Mouse (Mus musculus): ENCODE data around the gene Krt36. TPM values are rescaled to one million over a fixed set of nuclear protein-coding genes. Genes with fewer than 3 reads are reported as not detected.

The Krt36 gene
- under 1 TPM in 1 of 2 experiments, not detected in 1; 0.16 TPM for total RNA-seq (2021)
- long read RNA-seq, experiment 1 = 0 reads
- long read RNA-seq, experiment 2 = 0 reads

- no peak for DNase-seq
Observed at GRCm38 (mm10) chr11:100105576-100106122, at the start of gene Krt36. Krt36 (minus strand) TSS chr11:100105626.

DNA sequence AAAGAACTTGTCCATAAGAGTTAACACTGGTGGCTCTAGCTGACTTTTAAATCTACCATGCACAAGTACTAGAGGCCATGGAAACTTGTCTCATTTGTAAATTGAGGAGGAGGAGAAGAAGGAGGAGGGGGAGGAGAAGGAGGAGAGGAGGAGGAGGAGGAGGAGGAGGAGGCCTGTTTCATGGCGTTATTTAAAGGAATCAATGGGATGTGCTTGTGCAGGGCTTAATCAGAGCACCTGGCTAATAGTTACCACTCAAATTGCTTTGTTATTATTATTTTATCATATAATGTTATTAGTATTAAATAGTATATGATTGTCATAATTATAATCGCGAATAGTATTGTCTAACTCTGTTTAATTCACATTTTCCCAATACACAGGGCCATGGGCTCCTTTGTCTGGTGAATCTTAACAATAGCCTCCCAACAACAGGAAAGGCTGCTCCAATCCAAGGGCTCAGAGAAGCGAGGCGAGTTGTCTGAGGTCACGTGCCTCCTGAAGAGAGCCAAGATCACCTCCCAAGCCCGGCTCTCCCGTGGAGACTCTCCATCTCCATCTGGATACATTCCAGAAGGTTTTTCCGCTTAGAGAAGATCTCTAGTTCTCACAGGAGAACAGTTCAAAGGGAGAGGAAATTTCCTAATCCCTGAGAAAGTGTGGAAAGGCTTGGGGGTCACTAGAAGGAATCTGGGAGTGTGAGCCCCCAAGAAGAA is 43.3 kb upstream of the Krt36 start, which contains the start of gene Krt19:
Gene Krt19, minus strand, starts transcription at position 51 of the 716 bp plus-strand sequence.
- DNase-seq = no peak

DNA sequence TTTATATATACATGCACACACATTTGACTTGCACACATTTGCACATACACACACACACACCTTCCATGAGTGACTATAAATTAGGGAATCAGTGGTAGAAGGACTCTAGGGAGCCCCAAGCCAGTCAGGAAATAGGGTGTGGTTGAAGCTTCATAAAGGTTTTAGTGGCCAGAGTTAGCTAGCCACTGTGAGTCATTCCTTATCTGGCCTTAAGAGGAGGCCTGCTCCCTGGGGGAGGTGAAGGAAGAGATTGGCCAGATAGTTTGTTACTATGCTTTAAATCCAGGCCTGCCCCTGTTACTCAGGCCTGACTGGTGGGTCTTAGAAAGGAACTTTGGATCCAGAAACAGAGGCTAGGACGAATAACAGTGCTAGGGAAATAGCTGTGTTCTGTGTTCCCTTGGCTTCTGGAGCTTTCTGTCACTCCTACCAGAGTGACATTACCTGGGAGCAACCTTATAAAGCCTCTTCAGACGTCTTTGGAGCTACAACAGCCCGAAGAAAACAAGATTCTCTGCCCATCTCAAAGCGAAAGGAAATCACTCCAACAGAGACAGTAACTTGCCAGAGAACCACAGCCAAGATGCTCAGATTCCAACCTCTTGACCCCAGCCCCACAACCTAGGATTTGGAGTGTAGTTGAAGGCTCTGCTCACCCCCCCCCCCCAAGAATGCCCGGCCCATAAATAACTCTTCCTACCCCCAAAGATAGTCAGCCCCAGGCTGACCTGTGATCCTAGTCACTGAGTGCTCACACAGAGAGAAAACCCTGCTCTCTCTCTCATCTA is 42.3 kb upstream of the Krt36 start:
- no peak for DNase-seq

GRCm38 (mm10) chr11:100145858-100146560 is 40.6 kb upstream of the Krt36 start:
- no peak for DNase-seq

DNA sequence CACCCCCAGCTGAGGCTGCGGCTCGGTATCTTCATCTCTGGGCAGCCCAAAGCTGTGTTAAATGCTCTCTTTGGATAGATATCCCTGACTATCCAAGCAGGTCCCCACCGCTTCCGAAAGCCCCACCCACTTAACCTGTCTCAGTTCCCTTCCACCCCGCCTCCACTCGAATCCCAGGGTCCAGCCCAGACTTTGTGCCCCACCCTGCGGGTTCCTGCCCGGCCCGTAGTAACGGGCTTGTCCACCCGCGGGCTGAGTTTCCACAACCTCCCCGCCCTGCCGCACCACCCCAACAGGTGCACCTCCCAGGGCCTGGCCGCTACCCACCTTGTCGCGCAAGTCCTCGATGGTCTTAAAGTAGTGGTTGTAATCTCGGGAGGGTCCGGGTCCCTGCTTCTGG is 39.7 kb upstream of the Krt36 start:
- no peak for DNase-seq

GRCm38 (mm10) chr11:100140966-100141365 is 35.5 kb upstream of the Krt36 start:
- peak; percentile 38 for DNase-seq

DNA sequence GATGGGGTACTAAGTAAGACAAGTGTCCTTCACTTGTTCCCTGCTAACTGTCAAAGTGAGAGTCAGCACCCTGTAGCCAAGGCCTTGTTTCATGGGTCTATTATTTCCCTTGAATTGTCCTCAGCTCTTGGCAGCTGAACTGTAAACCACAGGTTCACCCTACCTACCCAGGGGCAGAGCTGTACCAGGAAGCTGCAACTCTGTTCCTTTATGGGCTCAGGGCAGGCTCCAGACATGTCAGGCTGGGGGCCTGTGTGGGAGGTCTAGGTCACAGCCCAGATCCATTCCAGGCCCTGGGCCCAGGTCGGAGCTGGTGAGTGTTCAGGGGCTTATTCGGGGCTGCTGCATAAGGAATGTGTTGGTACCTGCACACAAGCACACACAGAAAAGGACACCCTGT is 34.0 kb upstream of the Krt36 start:
- DNase-seq = no peak

DNA sequence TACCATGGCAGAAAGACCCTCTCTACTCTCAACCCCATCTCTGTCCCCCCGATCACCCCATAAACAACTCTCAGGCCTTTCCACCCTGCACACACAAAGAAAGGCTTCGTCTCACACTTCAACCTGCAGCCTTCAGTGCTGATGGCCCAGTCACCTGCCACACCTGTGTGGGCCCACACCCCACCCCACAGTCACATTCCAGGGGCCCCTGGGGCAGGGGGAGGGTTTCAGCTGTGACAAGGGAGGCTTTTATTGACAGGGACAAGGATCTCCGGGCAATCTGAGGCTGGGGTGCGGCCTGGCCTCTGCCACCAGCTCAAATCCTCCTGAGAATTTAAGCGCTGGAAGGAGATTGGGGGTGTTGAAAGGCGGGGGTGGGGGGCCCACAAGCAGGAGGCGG is 33.4 kb upstream of the Krt36 start:
- no peak for DNase-seq

- no peak for DNase-seq
Observed at GRCm38 (mm10) chr11:100137693-100138092, 32.3 kb upstream of the Krt36 start.

DNA sequence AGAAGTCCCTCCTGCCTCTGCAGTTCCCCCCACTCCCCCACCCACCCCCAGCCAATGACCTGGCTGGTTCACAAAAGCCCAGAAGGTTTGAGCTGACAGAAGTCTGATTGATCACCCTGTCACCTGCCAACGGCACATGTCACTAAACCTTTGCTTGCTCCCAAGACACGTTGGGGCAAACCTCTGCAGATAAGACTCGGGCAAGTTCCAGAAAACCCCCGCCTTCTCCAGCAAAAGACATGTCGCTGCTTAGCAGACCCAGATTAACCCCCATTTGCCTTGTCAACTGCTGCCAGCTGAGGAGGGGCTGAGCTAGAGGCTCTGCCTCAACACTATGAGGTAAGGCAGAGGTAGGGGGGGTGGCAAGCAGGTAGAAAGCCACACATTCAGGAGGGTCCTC is 31.1 kb upstream of the Krt36 start:
- no peak for DNase-seq

DNA sequence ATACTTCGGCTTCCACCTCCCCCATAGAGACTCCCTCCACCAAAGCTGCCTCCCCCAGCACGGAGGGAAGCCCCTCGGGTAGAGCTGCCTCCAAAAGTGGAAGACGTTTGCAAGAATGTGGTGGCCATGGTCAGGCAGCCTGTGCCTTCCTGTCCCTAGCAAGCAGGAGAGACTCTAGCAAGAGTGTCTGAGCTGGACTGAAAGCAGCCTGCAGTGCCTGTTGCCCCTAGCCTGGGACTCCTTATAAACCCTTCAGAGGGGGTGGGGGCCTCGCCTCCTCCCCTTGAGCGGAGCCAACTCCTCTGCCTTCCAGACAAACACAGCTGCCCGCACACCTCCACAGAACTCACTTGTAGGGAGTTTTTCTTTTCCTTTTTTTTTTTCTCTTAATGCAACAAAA is 30.3 kb upstream of the Krt36 start, which contains the start of gene Krt15:
Gene Krt15, minus strand, starts transcription at position 198 of the 400 bp plus-strand sequence.
- DNase-seq = no peak

GRCm38 (mm10) chr11:100124901-100125300 is 19.5 kb upstream of the Krt36 start:
- no peak for DNase-seq

- no peak for DNase-seq
Observed at GRCm38 (mm10) chr11:100121466-100121865, 16.0 kb upstream of the Krt36 start, which contains the start of gene Krt13. Krt13 (minus strand) TSS chr11:100121566.

- no peak for DNase-seq
Observed at GRCm38 (mm10) chr11:100120331-100120730, 14.9 kb upstream of the Krt36 start.

- no peak for DNase-seq
Observed at GRCm38 (mm10) chr11:100113742-100114029, 8.3 kb upstream of the Krt36 start.

DNA sequence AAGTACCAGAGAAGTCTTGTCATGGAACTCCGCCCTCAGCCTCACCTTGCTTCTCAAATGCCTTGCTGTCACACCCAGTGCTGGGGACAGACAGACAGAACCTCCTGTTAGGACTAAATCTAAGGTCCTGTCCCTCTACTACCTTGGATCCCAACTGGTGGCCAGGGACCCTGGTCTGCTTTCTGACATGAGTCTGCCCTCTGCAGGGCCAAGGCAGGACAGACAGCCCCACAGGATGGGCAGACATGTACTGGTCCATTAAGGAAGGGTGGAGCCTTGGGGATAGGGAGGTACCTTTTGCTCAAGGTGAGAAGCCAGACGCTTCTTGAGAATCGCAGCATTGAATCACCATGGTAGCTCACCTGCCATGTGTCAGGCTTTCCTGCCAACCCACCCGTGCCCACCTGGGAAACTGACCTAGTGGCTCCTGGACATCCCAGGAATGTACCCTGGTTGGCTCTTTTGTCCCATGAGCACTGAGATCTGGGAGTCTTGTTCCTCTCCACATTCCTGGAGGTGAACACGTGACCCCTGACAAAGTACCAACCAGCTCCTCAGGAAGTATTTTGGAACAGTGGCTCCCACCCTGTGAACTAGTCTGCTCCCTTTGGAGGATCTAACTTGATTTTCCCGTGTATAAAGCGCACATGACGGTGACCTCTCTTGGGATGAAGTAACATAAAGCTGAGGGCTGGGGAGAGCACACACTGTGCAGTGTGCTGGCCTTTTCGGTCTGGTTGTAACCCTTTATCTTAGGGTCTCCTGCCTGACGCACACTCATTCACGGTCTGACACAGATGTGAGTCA is 7.7 kb upstream of the Krt36 start:
- no peak for DNase-seq

GRCm38 (mm10) chr11:100102693-100103429 is 2.6 kb downstream of the Krt36 start:
- DNase-seq = no peak

DNA sequence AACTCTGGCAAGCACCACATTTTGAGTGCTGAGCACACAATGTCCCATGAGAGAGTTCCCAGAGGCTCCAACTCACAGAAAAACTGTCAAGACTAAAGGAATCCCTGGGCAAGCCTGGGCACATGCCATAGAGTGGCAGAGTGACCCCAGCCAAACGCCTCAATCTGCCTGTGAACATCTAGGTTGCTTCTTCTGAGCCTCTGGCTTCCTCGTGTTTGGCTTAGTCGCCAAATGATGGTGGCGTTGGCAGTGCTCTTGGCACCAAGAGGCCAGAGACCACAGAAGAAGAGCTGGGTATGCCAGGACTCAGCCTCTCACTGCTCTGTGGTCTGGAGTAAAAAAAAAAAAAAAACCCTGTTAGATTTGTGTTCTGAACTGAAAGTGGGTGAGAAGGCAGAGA is 5.0 kb downstream of the Krt36 start:
- DNase-seq = no peak

- no peak for DNase-seq
Observed at GRCm38 (mm10) chr11:100097819-100098218, 7.6 kb downstream of the Krt36 start.

- DNase-seq = no peak
Observed at GRCm38 (mm10) chr11:100096141-100096540, 9.3 kb downstream of the Krt36 start, which contains the start of gene Krt35. Krt35 (minus strand) TSS chr11:100096241.

All from gastrocnemius, postnatal 25 days (tissue).